Mouse (Mus musculus) cerebellum, adult 8-10 months (tissue): ENCODE data around the gene Cenpx.
A peak's percentile ranks its signal among the peaks of the same experiment; 100 is the strongest.
"Not testable (repeated sequence)": the region's sequence is repeated elsewhere in the genome, so short reads cannot be mapped to it uniquely, and the experiment has no call there.

Source experiments
- DNase-seq: peaks from one replicate; pipeline ENCODE4 v3.0.0; 2022

Cenpx gene

GRCm38 (mm10) chr11:120713580-120714518 lies at the start of gene Cenpx, which contains the start of gene Lrrc45:
Gene Cenpx, minus strand, starts transcription at chr11:120713738.
Gene Lrrc45, plus strand, starts transcription at chr11:120713925.
- peak; percentile 97 for DNase-seq

- not testable (repeated sequence) for DNase-seq
These were observed 49.1 kb upstream of the Cenpx start, which contains the start of gene Hmga1b for GRCm38 (mm10) chr11:120762672-120763041. Gene Hmga1b, plus strand, starts transcription at chr11:120762794.

GRCm38 (mm10) chr11:120761811-120762671 lies 48.5 kb upstream of the Cenpx start:
- DNase-seq, result no peak

- DNase-seq, result no peak
These were observed 46.7 kb upstream of the Cenpx start for GRCm38 (mm10) chr11:120760236-120760635.

GRCm38 (mm10) chr11:120751606-120752005 lies 38.1 kb upstream of the Cenpx start:
- no peak for DNase-seq

GRCm38 (mm10) chr11:120749430-120749829 lies 35.9 kb upstream of the Cenpx start:
- DNase-seq, result no peak

DNA sequence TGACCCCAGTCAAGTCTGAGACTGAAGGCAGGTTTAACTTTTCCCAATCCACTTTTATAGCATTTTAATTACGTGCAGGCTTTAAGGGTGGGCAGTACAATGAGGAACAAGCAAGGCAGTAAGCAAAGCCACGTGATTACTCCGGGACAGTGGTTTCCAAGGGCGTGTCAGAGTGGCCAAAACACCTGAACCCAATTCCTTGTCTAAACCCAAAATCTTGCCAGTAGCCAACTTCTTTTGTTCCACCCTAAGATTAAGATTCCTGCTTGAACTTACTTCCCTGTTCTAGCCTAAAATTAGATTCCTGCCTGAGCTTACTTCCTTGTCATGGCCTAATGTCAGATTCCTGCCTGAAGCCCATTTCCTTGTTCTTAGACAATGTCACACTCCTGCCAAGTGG lies 34.4 kb upstream of the Cenpx start:
- DNase-seq, result no peak

- DNase-seq, result no peak
These were observed 30.7 kb upstream of the Cenpx start for GRCm38 (mm10) chr11:120744121-120744701.

DNA sequence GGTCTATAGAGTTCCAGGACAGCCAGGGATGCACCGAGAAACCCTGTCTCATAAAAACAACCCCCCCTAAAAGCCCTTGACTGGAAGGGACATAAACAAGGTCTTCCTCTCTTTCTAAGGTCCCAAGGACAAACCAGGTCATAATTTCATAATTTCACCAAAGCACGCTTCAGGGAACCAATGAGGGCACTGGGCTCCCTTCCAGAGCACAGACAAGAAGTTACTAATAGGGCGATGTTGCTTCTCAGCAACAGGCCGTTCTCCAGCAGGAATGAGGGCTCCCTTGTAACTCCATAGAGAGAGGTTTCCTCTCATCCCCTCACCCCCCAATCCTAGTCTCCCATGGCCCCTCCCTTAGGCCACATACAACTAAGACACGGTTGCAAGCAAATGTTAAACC lies 27.4 kb upstream of the Cenpx start:
- no peak for DNase-seq

- DNase-seq, result no peak
These were observed 22.9 kb upstream of the Cenpx start for GRCm38 (mm10) chr11:120736424-120736823.

GRCm38 (mm10) chr11:120733521-120733920 lies 20.0 kb upstream of the Cenpx start:
- no peak for DNase-seq

DNA sequence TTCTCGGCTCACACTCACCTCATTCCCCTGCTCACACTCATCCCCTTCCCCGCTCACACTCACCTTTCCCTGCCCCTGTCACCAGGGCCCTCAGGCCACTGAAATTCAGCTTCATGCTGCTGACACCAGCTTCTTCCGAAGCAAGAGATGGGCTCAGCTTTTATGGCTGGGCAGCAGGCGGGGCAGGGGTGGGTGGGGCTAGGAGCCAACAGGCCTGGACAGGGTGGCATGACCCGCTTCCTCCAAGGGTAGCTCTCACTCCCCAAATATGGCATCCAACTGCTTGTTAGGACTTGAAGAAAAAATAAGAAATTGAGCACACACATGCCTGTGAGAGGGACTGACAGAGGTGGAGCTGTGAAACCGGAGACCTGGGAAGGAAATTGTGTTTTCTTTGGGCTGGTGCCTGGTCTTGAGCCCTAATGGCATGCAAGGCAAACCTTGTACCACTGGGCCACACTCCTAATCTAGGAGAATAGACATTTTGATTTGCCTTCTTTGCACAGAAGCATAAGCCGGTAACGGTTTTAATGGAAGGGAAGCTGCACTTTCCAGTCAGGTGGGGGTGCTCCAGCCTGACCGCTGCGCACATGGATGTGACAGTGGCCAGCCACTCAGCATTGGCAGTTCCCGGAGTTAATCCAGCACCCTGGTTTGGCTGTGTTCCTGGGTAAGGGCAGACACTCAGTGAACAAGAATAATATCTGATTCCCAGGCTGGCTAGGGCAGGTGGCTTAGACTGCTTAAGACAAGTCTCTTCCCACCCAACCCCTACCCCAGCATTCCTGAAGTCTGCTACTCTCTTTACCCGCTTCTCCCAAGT lies 18.5 kb upstream of the Cenpx start, which contains the start of gene Cbr2:
Gene Cbr2 (minus strand): TSS at position 257 of the 823 bp plus-strand sequence.
- DNase-seq, result no peak

GRCm38 (mm10) chr11:120731395-120731794 lies 17.9 kb upstream of the Cenpx start:
- DNase-seq, result no peak

GRCm38 (mm10) chr11:120730331-120730870 lies 16.9 kb upstream of the Cenpx start:
- no peak for DNase-seq

GRCm38 (mm10) chr11:120729432-120730050 lies 16.0 kb upstream of the Cenpx start:
- DNase-seq, result not testable (repeated sequence)

DNA sequence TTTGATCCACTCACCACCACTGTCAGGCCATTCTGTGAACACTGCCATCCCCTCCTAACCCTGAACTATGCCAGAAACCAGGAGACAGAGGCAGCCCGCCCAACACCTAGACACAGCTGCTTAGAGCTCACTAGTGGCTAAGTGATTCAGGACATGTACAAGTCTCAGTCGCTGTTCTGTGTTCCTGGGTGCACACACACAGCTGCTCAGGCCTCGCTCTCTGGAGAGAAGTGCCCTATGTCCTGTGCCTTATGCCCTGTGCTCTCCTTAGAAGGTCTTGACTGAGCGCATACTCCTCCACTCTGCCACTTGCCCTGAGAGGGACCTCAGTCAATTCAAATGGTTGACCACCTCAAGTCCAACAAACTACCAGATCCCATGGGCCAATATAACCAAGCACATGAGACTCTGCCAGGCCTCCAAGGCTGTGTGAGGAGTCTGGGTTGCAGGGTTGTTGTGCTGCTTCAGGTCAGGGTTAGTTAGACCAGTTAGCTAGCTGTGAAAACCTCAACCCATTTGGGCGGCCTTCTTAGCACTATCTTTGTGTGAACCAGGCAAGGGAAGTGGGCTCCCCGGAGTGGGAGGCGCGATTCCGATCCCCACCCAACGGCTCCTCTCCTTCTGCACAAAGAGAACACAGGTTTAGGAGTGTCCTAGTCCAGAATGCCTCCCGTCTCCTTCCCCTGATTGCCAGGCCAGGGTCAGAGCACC lies 15.1 kb upstream of the Cenpx start:
- DNase-seq, result no peak

GRCm38 (mm10) chr11:120727564-120727963 lies 14.0 kb upstream of the Cenpx start:
- DNase-seq, result no peak

DNA sequence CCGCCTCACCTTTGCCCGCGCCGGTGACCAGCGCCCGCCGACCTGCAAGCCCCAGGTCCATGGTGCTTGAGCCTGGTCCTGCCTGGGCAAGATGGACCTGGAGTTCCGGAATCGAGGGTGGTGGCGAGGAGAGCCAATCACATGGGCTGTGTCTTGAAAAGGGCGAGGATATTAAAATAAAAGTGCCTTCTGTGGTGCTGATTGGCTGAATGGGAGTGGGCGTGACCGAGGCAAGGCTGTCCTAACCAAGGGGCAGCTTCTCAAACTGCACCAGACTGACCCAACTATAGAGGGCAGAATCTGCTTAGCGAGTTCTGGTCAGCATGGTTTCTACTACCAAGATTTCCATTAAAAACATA lies 13.6 kb upstream of the Cenpx start, which contains the start of gene Dcxr:
Gene Dcxr (minus strand): TSS at position 113 of the 359 bp plus-strand sequence.
- peak; percentile 72 for DNase-seq

DNA sequence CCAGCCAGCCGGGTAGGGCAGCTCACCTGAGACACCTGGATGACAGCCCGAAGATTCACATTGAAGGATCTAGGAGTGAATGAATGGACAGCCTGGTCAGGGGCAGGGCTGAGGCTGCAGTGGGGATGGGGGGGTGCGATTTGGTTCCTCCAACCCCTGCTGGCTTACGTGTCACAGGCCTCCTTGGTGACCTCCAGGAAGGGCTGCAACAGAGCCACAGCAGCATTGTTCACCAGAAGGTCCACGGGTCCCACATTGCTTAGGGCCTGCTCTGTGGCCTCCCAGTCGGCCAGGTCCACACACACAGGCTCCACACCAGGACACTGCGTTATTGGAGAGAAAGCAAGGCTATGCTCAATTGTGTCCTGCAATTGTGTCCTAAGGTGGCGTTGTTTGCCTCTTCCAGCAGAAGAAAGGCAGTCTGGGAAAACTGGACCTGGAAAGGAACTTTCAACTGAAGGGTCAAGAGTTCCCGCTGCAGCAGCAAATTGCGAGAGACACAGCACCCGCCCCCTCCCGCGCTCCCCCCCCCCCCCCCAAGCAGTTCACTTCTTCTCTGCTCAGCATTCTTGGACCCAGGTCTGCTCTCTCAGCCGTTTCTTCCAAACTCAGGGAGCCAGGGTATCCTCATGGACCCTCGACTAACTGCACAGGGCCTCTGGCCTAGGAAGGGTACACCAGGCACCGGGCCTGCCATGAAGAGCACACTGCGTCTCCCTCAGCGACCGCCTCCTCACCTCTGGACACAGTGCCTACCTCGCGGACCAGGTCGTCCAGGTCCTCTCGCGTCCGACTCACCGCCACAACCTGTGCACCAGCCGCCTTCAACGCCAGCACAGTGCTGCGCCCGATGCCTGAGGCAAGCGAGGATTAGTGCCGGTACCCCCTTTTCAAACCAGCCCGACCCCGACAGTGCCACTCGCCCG lies 13.0 kb upstream of the Cenpx start:
- no peak for DNase-seq
